Mouse (Mus musculus) spleen, postnatal 14 days (tissue): ENCODE data around the gene I0C0044D17Rik.

ENCODE experiments used
- DNase-seq, 2 experiments: peaks; one replicate each; pipeline ENCODE4 v3.0.0; 2021 to 2022; ENCODE audit warnings: low spot score in 2 of 2

The I0C0044D17Rik gene

GRCm38 (mm10) chr4:98831726-98832125, 8.1 kb upstream of the I0C0044D17Rik start:
- no peak for DNase-seq

DNA sequence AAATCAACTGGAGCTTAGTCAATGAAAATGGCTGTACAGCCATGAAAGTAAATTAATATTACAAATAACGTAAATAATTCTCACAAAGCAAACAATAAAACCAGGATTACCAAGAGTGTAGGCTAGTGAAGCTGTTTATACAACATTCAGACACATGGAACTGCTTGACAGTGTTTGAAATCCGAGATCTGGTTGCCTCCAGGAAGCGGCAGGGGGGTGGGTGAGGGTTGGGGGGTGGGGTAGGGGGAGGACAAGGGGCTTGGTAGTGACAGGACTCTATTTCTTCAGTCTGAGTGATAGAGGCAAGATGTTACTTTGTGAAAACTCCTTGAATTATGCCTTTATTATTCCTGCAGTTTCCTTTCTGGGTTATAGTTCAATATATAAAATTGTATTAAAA, 3.1 kb upstream of the I0C0044D17Rik start:
- no peak for DNase-seq

DNA sequence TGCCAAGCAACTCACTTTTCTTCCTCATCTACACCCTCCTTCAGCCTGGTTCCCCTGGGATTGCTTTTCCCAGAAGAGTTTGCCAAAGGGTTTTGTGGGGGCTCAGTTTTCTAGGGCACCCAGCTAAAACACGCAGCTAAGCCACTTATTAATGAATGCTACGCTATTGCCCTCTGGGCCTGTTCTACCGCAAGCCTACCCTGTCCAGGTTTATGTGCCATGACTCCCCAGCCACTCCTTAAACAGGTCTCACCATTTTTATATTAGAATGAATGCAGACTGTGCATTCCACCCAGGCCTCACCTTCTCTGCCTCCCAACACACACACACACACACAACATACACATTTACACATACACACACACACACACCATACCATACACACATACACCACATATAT, 593 bp downstream of the I0C0044D17Rik start:
- no peak for DNase-seq

GRCm38 (mm10) chr4:98822478-98822877, 1.2 kb downstream of the I0C0044D17Rik start:
- no peak for DNase-seq

DNA sequence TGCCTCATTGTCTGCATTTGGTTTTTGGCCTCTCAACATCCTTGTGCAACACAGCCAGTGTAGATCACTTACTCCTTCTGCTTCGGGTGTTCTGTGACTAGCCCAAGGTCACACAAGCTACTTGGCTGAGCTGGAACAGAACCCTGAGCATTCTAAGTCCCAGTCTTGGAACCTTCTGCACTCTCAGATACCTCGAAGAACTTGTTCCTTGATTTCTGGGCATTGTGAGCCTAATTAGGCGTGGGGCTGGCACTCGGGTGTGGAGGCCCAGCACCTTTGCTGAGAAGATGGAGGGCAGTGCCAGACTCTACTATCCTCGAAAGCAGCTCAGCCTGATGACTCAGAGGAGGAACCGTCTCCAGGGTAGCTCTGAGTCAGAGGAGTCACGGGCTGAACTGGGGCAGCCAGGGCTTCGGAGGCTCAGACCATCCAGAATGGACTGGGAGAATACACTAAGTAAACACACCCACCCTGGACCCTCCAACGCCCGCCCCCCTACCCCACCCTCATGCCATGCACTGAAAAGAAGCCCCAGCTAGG, 4.4 kb downstream of the I0C0044D17Rik start:
- DNase-seq, result no peak

DNA sequence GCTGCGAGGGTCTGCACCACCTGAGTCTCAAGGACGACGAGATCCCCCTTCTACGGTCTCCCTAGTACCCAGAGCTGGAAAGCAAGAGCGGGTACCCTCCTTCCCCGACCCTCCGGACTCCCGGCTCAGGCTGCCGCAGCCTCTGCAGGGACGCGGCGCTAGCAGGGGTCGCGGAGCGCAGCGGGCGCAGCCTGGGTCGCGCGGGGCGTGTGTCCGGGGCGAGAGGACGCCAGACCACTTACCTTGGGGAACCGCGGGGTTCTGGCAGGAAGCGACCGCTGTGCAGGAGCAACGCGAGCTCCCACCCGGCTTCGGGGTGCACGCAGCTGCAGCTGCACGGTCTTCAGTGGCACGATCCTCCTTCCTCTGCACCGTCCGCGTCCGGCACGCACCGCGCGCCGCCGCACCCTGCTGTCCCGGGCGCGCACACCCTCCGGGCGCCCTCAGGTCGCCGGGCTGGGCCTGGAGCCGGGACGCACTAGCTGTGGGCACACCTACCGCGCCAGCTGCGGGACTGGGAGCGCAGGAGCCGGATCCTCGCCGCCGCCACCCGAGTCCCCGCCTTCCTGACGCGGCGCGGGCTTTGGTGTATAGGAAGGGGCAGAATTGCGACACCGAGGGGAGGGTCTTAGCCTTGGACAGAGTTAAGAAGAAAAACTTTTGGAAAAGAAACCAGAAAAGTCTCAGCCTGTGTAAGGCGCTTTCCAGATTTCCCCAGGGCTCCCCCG, 6.3 kb downstream of the I0C0044D17Rik start, which contains the start of gene Kank4:
Kank4 (minus strand) TSS at position 354 of the 728 bp plus-strand sequence.
- no peak for DNase-seq

- DNase-seq, result no peak
These were observed 6.8 kb downstream of the I0C0044D17Rik start for GRCm38 (mm10) chr4:98816807-98817183.

- no peak for DNase-seq
These were observed 17.3 kb downstream of the I0C0044D17Rik start for GRCm38 (mm10) chr4:98806306-98806705.

- no peak for DNase-seq
These were observed 18.2 kb downstream of the I0C0044D17Rik start for GRCm38 (mm10) chr4:98805291-98806048.

DNA sequence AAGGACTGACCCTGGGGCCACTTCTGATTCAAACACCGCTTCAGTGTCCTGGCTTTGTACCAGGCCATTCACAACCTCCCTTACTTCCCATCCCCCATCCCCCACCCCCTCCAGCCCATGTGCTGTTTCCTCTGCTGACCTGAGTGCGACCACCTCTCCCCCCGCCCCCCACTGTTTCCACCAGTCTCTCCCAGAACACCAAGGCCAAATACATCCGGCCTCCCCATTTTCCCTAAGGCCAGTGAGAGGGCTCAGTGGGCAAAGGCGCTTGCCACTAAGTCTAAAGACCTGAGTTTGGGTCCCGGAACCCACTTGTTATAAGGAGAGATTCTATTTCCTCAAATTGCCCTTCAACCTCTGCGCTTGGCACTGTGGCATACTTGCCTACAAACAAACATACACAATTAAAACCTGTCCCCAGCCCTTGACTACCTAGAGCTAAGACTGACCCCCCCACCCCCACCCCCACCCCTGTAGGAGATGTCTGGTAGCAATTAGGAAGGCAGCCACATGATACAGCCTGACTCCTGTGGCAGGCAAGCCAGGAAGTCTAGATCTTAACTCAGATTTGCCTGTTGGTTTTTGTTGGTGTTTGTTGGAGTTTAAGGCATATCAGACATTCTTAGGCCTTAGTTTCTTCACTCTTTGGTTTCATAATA, 19.0 kb downstream of the I0C0044D17Rik start:
- DNase-seq, result no peak

DNA sequence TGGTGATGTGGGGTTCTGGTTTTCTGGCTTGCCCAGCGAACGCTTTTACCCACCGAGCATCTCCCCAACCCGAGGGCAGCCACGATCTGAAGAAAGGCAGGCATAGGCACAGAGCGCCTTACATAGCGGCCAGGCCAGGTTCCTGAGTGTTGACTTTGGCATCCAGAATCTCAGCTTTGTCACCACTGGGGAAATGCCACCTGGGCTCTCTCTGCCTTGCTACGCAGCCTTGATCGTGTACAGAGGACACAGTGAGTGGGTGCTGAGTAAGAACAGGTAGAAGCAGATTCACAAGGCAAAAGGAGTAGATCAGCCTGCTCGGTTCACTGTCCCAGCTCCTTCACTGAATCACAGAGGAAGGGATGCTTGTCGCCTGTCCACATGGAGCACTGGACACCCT, 21.9 kb downstream of the I0C0044D17Rik start:
- no peak for DNase-seq

- DNase-seq, result no peak
These were observed 22.8 kb downstream of the I0C0044D17Rik start for GRCm38 (mm10) chr4:98800824-98801223.

DNA sequence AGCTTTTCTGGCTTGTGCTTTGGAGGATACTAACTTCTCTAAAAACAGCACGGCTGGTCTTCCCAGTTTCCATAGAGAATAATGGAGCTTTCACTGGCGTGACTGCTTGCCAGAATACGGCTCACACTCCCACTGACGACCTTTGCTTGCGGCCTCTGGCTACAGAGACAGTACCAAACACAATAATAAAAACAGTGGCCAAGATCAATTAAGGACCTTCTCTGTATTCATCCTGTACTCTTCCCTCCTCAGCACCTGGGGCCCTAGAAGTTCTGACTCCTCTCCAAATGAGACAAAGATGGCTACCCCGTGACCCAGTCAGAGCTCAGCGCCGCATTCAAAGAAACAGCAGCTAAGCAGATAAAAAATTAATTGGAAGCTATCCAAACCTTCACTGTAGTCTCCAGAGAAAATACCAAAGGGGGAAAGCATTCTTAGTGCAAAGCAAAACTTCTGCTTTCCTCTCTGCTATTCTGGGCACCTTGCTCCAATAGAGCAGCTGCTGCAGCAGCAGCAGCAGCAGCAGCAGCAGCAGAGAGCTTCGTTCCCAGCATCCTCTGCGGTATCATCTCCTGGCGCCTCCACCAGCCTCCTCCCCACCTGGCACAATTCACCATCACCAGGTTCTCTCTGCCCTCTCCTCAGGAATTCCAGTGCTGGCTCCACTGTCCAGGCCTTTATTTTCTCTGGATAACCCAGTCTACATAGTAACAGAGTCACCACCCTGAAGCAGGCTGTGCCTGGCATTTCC, 26.9 kb downstream of the I0C0044D17Rik start:
- no peak for DNase-seq

- no peak for DNase-seq
These were observed 28.4 kb downstream of the I0C0044D17Rik start for GRCm38 (mm10) chr4:98795241-98795640.

DNA sequence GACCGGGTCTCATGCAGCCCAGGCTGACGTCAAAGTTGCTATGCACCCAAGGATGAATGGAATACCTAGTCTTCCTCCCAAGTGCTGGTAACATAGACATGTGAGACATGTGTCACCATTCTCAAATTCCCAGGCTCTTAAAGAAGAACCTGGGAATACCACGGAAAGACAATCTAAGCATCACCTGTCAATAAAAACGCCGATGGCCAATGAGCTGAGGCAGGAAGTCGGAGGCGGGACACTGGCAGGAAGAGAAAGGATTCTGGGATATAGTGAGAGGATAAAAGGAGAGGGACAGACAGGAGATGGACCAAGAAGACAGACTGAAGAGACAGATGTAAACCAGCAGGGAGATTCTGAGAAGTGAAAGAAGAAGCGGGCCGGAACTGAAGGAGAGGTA, 30.2 kb downstream of the I0C0044D17Rik start:
- no peak for DNase-seq

DNA sequence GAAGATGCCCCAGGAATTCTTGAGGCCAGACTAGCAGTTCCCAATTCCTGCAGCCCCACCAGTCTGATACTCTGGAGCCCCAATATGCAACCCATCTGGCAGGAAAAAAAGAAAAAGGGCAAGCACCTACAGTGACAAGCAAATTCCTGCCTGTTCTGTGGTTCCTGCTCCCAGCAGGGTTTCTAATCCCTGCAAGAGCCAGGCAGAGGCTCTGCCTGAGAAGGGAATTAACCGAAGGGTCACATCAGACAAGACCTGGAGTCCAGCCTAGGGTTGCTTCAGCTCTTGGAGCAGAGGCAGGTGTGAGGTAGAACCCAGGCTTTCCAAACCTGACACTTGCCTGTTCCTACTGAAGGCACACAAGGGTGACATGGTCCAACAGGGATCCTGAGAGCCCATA, 32.9 kb downstream of the I0C0044D17Rik start:
- no peak for DNase-seq

DNA sequence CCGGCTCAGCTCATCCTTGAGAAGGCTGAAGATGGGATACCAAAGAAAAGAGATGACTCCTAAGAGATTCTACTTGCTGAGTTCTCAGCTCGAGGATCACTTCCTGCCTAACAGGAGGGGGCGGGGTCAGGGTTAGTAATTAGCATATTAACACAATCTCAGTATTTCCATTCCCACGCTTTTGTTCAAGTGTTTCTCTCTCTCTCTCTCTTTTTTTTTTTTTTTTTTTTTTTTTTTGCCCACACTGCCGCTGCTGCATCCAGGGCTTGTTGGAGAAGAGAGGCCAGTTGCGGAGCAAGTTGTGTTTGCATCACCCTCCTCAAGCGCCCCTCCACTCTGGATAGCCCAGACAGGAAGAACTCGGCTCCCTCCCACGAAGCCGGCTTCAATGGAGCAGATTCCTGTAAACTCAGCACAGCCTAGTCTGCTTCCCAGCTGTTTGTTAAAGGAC, 33.8 kb downstream of the I0C0044D17Rik start:
- DNase-seq, result no peak

DNA sequence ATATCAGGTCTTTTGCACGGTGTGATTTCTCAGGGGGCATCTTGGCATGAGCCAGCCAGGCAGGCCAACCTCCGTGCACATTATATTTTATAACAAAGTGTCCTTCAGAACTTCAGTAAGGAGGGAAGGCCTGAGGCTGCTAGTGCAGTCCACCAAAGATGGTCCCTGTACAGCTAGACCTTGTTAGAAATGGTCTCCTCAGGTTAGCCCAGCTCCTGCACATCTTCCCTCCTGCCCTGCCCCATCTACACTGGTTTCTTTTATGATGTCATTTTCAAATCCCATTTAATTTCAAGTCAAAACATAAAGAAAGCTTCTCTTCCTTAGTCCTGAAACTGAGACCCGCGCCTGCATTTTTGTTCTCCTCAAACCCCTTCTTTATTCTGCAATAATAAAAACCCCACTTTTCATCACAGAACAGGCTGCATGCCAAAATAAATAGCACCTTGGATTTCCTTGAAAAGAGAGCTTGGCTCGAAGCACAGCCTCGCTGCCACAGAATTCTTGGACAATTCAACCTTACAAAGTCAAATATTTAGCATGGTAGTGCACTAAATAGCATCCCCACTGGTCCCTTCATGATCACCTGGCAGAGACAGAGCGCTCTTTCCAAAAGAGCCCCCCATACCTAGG, 34.4 kb downstream of the I0C0044D17Rik start:
- DNase-seq, result no peak

- DNase-seq, result no peak
These were observed 37.4 kb downstream of the I0C0044D17Rik start for GRCm38 (mm10) chr4:98786281-98786680.

- DNase-seq, result no peak
These were observed 37.8 kb downstream of the I0C0044D17Rik start for GRCm38 (mm10) chr4:98785851-98786250.

DNA sequence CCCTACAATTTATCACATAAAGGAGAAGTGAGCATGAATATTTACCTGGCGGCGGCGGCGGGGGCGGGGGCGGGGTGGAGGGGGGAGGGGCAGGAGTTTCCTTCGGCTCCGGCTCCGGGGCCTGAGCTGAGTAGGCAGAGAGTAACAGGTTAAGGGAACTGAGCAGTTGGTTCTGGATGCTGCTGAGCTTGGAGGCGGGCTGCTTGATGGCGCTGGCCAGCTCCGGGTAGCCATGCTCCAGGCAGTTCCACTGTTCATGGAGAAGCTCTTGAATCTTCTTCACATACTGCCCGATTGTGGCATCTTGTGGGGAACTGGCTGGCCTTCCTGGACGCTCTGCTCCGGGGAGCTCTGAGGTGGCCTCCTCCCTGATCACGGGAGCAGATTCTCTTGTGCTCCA, 45.4 kb downstream of the I0C0044D17Rik start:
- no peak for DNase-seq
